Mouse (Mus musculus) common myeloid progenitor, adult 5-6 weeks (primary cell): ENCODE data around the gene Gm10337. TPM values are rescaled to one million over a fixed set of nuclear protein-coding genes. Genes with fewer than 3 reads are reported as not detected.

ENCODE experiments used
- ATAC-seq: replicated peaks from 2 replicates; pipeline ENCODE4 v1.8.0; 2016; ENCODE audit warnings: low read depth, mild to moderate bottlenecking, moderate TSS enrichment, inconsistent platforms; ENCODE audit not compliant: poor library complexity, severe bottlenecking
- total RNA-seq: library from RNA; stranded (forward); fragments of 200-1000, 187-1606 nt; gene quantifications from 2 replicates; pipeline ENCODE4 v1.2.3, GENCODE M21; 2017

Gene Gm10337
- total RNA-seq, 1 experiment from 2014 or later = not detected

DNA sequence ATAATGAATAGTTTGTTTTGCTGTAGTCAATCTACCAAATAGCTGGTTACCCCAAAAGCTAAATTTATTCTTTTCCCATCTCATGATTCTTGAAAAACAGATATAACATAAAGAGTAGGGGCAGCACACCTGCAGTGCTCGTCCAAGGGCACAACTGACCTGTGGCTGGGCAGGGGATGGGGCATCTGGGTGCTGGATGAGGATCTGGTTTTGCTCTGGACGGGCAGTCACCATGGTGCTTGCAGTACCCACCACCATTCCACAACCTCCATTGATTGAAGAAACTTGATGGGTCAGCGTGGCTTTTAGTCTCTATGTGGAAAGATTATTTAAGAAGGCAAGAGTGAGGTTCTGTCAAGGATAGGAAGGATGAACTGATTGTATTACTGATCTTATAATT is 42.7 kb downstream of the Gm10337 start:
- ATAC-seq = no peak

DNA sequence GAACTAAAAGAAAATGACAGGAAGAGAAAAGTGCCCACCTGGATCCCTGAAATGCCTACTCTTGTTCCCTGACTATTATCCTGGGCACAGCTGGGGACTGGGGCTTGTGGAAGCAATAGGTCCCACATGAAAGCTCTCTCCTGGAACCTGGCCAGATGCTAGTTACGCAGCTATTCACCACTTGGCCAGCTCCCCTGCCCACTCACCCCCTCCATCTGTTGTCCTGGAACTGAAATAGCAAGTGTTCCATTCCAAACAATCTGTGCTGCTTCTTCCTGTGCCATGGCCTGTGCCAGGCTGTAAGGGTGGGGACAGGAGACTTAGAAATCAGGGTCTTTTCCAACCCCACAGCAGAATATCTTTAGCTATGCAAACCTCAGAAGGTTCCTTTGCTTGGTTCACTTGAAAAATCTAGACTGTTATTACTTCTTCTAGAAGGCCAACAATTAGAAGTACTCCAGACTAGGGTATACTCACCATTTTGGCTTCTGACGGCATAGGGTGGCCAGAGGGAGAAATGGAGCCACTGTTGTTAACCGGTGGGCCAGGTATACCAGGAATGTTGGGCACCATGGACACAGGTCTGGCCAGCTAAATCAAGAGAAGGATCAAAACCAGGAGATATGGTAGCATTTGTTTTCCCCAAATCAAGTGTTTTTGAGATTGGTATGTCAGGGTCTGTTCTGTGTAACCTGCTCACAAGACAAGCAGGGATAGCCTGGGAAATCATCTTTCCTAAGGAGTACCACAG is 43.3 kb downstream of the Gm10337 start:
- no peak for ATAC-seq

DNA sequence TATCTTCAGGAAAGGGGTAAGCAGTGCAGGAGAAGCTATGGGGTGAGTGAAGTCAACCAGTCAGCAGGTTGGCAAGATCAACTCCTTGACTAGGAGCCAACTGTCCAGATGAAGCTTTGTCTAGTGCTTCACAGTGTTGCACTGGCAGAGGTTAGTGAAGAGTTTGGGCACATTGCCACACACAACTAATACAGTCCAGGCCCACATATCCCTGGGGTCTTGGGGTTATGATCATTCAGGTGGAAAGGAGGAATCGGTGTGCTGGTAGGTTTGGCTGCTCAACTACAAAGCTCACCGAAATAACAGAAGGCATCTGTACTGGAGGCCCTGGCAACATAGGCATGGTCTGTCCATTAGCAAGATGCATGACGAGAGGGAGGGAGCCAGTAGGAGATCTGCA is 44.0 kb downstream of the Gm10337 start:
- no peak for ATAC-seq

DNA sequence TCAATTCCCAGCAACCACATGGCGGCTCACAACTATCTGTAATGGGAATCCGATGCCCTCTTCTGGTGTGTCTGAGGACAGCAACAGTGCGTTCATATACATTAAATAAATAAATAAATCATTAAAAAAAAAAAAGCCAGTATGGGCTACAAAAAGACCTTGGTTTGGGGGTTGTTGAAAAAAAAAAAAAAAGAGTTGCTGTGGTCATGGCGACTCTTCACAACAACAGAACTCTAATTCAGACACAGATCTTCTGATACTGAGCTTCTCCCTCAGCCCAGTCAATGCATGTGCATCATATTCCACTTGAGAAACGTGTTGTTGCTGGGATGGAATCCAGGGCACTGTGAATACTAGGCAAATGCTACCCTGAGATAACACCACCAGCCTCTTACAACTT is 49.1 kb downstream of the Gm10337 start:
- no peak for ATAC-seq

Other genes with a start within 250 kb of the Gm10337 start
- 1.2 and 3.9 TPM in 2 replicates for gene Rarg, start 246.2 kb upstream of the Gm10337 start, total RNA-seq
- not detected in 2 replicates for gene Gm9918, start 233.2 kb upstream of the Gm10337 start, total RNA-seq
- 16.8 and 21.0 TPM in 2 replicates for gene Mfsd5, start 224.3 kb upstream of the Gm10337 start, total RNA-seq
- gene Espl1, start 207.5 kb upstream of the Gm10337 start, total RNA-seq = 24.6 and 39.7 TPM in 2 replicates
- 219 and 289 TPM in 2 replicates for gene Pfdn5, start 177.6 kb upstream of the Gm10337 start, total RNA-seq
- 40.0 and 50.8 TPM in 2 replicates for gene Myg1, start 172.0 kb upstream of the Gm10337 start, total RNA-seq
- gene Aaas, start 153.0 kb upstream of the Gm10337 start, total RNA-seq = 111 and 199 TPM in 2 replicates
- gene Sp7, start 136.5 kb upstream of the Gm10337 start, total RNA-seq = not detected in 2 replicates
- gene Sp1, start 97.6 kb upstream of the Gm10337 start, total RNA-seq = 65.3 and 87.3 TPM in 2 replicates
- not detected in 2 replicates for gene Amhr2, start 58.4 kb upstream of the Gm10337 start, total RNA-seq
- gene Prr13, start 44.7 kb upstream of the Gm10337 start, total RNA-seq = 38.7 and 51.2 TPM in 2 replicates
- 227 and 349 TPM in 2 replicates for gene Pcbp2, start 33.2 kb upstream of the Gm10337 start, total RNA-seq
- gene Map3k12, start 13.3 kb downstream of the Gm10337 start, total RNA-seq = 0.92 and 1.3 TPM in 2 replicates
- 13.4 and 31.7 TPM in 2 replicates for gene Tarbp2, start 14.5 kb downstream of the Gm10337 start, total RNA-seq
- 0.50 and 0.68 TPM in 2 replicates for gene Npff, start 21.2 kb downstream of the Gm10337 start, total RNA-seq
- gene Gm28047, start 121.3 kb downstream of the Gm10337 start, total RNA-seq = not detected in 2 replicates
- 35.6 and 70.9 TPM in 2 replicates for gene Atf7, start 121.7 kb downstream of the Gm10337 start, total RNA-seq
- gene Atp5g2, start 168.6 kb downstream of the Gm10337 start, total RNA-seq = 24.4 and 33.1 TPM in 2 replicates
- 21.2 and 23.2 TPM in 2 replicates for gene Calcoco1, start 218.5 kb downstream of the Gm10337 start, total RNA-seq